Mouse (Mus musculus): Measurements from ENCODE around the gene Atp5d.

Atp5d gene

DNA sequence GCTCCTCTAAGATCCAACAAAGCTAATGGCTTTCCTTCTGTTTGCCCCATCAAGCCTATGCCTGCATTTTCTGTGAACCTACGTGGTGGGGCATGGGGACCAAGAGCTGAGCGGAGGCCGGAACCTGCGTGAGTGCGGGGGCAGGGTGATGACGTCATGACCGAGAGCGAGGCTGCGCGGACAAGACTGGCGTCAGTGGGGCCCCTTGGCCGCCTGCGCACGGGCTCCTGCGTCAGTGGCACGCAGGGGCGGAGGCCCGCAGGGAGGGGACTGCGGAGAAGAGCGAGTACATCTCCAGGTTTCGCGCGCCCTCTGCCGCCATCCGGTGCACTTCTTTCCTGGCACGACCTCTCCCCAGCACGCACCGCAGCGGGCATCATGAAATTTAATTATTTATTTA is 2.8 kb downstream of the Atp5d start:
- peak; percentile 90 for DNase-seq (ENCODE audit: low spot score)

GRCm38 (mm10) chr10:80141786-80142529 is 3.5 kb downstream of the Atp5d start:
- peak; percentile 91 for DNase-seq (ENCODE audit: low spot score)

- no peak for DNase-seq (ENCODE audit: low spot score)
Measured at GRCm38 (mm10) chr10:80142530-80142925, 4.1 kb downstream of the Atp5d start.

GRCm38 (mm10) chr10:80143664-80144063 is 5.2 kb downstream of the Atp5d start:
- no peak for DNase-seq (ENCODE audit: low spot score)

DNA sequence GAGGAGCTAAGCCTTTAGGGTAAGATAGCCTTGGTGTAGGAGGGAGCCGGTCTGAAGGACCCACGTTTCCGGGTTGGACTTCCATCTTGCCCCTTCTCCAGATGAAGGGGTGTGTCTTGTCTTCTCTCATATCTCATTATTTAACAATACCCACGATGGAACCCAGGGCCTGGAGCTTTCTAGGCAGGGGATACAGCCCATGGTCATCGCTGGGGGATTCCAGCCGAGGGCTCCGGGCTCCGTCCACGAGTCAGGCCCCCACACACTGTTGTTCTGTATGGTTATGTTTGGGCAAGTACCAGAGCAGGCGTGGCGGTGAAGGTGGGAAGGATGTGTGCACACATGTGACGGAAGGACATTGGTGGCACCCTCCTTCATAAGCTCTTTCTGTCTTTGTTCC is 5.7 kb downstream of the Atp5d start:
- no peak for DNase-seq (ENCODE audit: low spot score)

DNA sequence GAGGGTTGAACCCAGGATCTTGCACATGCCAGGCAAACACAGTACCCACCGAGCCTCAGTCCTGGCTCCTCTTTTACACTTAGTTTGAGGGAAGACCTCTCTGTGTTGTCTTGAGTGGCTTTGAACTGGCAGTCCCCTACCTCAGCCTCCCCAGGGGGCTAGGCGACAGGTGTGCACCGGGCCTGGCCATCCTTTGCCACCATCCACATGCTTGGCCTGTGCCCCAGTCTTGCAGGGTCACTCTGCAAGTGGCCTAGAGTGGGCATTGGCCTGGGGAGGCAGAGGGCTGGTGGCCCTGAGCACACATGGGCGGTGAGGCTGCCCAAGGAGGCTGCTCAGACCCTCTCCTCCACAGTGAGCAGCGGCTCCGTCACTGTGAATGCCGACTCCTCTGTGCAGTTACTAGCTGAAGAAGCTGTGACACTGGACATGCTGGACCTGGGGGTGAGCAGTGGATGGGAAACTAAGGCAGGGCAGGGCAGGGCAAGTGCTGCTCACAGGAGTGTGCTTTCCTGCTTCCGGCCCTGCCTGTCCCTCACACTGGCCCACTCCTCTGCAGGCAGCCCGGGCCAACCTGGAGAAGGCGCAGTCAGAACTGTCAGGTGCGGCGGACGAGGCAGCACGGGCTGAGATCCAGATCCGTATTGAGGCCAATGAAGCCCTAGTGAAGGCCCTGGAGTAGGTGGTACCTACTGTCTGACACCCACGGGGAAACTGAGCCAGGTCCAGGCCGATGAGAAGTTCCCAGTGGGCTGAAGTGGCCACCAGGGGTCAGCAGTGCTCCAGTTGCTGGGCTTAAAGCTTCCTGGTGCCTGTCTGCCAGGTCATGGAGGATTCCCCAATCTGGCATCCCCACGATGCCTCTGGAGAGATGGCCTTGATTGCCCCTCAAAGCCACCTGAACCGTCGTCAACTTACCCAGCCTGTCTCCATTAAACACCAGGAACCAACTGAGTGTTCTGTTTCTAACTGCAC is 6.7 kb downstream of the Atp5d start:
- peak; percentile 65 for DNase-seq (ENCODE audit: low spot score)

DNA sequence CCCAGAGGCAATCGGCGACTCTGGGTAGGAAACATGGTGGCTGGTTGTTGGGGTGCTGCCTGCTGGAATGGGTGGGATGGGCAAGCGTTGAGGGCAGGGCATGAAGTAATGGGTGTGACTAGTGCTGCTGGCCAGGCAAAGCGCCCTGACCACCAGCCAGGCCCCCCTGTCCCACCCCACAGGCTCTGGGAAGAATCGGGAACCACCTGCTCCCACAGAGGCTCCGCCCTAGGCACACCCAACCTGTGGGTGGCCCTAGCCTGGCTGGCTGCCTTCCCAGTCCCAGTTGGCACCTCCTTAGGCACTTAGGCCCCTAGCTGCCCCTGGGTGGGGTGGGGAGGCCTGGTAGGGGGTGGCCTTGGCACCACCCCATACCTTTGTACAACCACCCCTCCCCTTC is 7.5 kb downstream of the Atp5d start:
- peak; percentile 46 for DNase-seq (ENCODE audit: low spot score)

GRCm38 (mm10) chr10:80146568-80147011 is 8.2 kb downstream of the Atp5d start:
- DNase-seq (ENCODE audit: low spot score), result no peak

- peak; percentile 39 for DNase-seq (ENCODE audit: low spot score)
Measured at GRCm38 (mm10) chr10:80147146-80147718, 8.8 kb downstream of the Atp5d start.

DNA sequence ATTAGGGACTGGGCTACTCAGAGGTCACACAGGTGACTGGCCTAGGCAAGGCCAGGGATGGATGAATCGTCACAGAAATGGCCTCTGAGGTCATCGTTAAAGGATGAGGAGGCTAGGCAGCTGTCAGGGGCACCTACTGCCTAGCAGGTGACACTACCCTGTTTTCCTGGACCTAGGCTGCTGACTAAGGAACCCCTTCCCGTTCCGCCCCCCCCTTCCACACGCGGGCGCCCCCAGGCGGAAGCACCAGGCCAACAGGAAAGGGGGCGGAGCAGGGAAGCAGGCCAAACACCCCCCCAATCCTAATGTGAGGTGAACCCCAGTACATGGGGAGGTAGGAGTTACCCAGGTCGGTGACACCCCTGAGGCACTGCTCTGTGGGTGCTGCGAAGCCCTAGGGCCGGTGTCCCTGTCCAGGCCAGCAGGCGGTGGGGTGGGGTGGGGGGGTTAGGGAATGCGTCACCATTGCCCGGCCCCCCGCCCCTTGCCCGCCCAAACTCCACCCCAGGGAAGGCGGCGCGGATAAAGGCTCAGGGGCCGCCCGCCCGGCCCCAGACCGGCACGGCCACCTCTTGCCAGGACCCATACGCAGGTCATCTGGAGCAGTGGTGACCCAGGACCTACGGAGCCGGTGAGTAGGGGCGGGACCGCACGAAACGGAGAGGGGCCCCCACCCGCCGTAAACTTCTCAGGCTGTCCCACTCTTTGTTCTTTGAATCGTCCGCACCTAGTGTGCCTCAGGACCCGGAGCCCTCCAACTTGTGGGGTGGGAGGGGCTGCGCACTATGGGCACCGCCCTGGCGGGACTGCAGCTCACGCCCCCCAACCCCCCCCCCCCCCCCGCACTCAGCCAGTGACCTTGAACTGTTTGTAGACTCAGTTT is 9.5 kb downstream of the Atp5d start, which contains the start of gene Midn:
Gene Midn, plus strand, starts transcription at position 554 of the 883 bp plus-strand sequence.
- peak; percentile 66 for DNase-seq (ENCODE audit: low spot score)

- DNase-seq (ENCODE audit: low spot score), result peak; percentile 93
Measured at GRCm38 (mm10) chr10:80148610-80149290, 10.3 kb downstream of the Atp5d start.

GRCm38 (mm10) chr10:80149291-80150225 is 11.1 kb downstream of the Atp5d start:
- DNase-seq (ENCODE audit: low spot score), result peak; percentile 91

DNA sequence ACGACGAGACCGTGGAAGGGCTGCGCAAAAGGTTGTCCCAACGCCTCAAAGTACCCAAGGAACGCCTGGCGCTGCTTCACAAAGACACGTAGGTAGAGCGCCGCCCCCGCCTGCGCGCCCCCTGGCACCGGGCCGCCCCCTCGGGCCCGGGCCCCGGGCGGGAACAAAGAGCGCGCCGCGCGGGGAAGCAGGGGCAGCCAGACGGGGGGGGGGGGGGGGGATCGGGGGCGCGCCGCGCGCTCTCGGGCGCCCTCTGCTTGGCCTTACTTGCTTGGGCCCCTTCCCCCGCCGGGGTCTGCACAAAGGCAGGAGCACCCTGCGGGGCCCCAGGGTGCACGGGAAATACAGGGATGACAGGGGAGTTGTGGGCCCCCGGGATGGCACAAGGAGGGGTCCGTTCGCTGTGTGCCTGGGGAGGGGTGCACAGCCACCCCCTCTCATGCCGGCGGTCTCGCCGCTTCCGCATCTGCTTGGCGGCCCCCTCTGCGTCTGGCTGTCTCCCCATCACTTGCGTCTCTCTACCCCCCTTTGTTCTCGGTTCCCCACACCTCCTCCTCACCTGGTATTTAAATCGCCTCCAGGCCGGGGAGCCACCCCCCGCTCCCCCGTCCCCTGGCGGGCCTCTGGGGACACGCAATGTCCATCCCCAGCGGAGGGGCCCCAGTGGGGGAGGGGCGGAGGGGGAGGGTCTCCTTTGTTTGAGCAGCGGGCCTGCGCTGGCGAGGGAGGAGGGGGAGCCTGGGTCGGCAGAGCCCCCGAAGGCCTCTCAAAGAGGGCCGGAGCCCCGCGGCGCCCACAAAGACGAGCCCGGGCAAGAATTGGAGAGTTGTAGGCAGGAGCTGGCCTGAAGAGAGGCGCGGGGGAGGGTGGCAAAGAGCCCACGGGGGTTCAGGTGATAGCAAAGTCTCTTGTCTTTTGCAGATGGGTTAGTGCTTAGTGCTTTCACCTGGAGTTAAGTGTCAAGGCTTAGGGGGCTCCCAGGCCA is 12.1 kb downstream of the Atp5d start:
- peak; percentile 59 for DNase-seq (ENCODE audit: low spot score)

- DNase-seq (ENCODE audit: low spot score), result peak; percentile 36
Measured at GRCm38 (mm10) chr10:80151211-80152034, 13.0 kb downstream of the Atp5d start.

- no peak for DNase-seq (ENCODE audit: low spot score)
Measured at GRCm38 (mm10) chr10:80152071-80152872, 13.8 kb downstream of the Atp5d start.

DNA sequence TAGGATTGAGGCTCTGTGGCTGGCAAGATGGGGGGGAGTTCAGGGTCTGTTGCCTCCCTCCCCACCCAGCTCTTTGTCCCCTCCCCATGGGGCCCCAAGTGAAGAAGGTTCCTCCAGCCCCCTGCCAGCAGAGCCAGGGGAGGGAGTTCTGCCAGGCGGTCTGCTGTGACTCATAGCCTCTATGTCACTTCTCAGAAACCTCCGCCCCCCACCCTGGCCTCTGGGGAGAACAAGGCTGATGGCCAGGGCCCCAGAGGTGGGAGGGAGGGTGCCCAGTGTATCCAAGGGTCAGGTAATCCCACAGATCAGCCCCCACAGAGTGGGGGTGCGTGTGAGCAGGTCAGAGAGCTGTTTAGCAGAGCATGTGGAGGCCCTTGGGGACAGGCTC is 14.4 kb downstream of the Atp5d start:
- DNase-seq (ENCODE audit: low spot score), result no peak

- no peak for DNase-seq (ENCODE audit: low spot score)
Measured at GRCm38 (mm10) chr10:80153713-80154112, 15.3 kb downstream of the Atp5d start.
